Mouse (Mus musculus) frontal cortex, postnatal 25 days (tissue): ENCODE measurements around the gene Oaf.

ENCODE experiments used
- DNase-seq, 2 experiments: peaks; one replicate each; pipeline ENCODE4 v3.0.0; 2022; ENCODE audit warnings: low spot score in 2 of 2

The Oaf gene

GRCm38 (mm10) chr9:43245801-43246570 is 6.3 kb upstream of the Oaf start:
- DNase-seq: no peak

GRCm38 (mm10) chr9:43242432-43242831 is 2.7 kb upstream of the Oaf start:
- DNase-seq: no peak

- DNase-seq: no peak
Measured at GRCm38 (mm10) chr9:43241970-43242369, 2.3 kb upstream of the Oaf start.

DNA sequence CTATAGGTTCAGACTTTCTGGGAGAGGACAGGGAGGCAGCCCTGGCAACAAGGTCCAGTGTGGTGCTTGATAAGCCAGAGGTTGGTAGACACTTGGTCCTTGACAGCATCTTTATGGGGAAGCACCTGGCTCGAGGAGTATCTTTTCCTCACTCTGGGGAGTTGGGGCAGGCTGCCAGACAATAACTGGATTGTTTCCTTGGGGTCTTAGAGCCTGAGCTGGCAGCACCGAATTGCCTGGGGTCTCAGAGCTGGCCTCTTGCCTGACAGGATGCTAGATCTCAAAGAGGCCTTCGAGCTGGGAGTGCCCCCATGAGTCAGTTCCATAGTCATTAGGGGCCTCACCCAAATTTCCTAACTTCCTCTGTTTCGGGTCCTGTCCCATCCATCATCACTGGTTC is 1.6 kb upstream of the Oaf start:
- no peak for DNase-seq

- no peak for DNase-seq
Measured at GRCm38 (mm10) chr9:43240594-43240900, 836 bp upstream of the Oaf start.

- no peak for DNase-seq
Measured at GRCm38 (mm10) chr9:43238631-43239545, 823 bp downstream of the Oaf start.

DNA sequence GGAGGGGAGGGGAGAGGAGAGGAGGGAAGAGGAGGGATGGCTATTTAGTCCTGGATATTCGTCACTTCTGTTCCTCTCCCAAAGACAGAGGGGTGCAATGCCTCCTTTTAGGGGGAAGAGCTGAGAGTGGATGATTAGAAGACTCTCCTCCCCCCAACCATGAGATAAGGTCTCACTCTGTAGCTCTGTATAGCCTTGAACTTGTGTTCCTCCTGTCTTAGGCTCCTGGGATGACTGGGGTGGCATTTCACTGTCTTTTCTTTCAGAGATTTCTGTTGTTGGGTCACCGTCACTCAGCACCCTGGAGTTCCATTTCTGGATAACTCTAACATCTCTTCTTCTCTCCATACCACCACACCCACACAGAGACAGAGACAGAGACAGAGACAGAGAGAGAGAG is 1.5 kb downstream of the Oaf start:
- DNase-seq: no peak

GRCm38 (mm10) chr9:43237111-43237775 is 2.5 kb downstream of the Oaf start:
- DNase-seq: no peak

DNA sequence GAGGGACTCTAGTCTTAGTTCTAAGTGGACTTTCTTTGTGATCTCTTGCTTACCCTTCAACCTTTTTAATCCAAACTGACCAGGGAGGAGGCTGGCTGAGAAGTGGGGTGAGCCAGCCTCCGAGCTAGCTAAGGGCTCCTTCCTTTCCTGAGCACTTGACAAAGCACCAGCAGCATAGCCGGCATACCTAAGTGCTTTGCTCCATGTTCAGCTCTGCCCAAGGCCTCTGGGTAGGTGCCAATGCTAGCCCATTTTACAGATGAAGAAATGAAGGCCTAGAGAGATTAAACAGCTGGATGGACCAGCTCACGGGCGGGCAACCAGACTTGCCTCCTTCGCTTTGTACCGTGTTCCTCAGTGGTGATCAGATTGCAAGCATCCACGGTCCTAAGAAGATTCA is 3.1 kb downstream of the Oaf start:
- DNase-seq: no peak

DNA sequence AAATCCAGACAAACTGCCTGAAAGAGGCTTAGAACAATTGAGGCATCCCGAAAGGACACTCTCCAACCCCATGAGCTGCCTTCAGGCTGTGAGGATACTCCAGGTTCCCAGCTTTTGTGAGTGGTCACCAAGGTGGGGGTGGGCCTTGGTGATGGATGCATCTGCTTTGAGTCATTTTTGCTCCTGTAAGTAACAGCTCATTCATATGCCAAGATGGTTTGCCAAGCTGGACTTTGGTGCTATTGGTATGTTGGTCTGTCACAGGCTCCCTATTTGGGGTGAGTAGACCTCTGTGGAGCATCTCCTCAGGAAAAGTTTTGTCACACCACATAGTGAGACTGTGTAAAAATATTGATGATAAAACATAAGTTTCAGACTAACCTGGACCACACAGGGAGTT is 3.6 kb downstream of the Oaf start:
- no peak for DNase-seq

DNA sequence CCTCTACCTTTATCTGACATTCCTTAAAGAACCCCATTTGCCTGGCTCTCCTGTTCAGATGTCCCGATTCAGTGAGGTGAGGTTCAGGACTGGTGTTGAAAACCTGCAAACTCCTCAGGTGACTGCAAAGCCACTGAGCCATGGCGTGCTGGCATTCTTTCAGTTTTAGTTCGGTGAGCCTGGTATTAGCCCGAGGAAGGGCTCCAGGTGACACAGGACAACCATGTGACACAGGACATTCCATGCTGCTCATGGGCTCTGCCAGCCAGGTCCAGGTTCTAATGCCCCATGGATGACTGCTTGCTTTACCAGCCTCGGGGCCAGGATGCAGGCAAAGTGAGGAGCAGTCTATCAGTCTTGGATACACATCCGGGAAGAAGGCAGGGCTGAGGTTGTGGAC is 4.4 kb downstream of the Oaf start:
- DNase-seq: no peak

DNA sequence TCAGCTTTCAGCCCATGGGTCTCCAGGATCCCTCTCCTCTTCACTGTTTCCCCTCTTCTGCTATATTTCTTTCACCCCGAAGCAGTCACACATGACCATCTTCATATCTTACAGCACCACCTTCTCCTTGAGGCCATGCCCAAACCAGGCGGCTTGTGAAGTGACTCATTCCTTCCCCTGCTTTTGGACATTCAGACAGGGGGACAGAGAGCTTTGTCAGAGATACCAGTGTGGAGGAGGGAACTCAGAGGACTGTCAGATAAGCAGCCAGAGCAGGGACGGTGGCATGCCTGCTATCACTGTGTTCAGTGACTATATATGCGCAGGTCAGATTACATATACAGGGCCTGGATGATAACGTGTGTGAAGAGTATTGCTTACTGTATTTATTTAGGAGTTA is 5.2 kb downstream of the Oaf start:
- DNase-seq: no peak

- DNase-seq: no peak
Measured at GRCm38 (mm10) chr9:43233515-43233914, 6.2 kb downstream of the Oaf start.

DNA sequence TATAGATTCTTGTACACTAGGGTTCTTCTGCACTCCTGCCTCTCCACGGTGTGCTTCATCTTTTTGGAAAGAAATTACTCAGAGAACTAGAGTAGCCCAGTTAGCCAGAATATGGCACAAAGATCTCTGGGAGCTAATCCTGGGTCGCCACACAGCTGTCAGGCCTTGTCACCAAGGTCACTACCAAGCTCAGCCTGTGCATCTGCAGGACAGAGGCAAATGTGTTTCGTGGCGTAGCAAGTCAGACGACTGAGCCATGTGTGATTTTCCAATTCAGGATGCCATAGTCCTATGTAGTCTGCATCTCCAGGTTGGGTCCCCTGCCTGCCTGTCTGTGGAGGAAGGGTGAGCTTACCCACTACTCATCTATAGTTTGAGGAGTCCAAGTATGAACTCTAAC is 6.7 kb downstream of the Oaf start:
- DNase-seq: no peak

- no peak for DNase-seq
Measured at GRCm38 (mm10) chr9:43232286-43232685, 7.4 kb downstream of the Oaf start.

DNA sequence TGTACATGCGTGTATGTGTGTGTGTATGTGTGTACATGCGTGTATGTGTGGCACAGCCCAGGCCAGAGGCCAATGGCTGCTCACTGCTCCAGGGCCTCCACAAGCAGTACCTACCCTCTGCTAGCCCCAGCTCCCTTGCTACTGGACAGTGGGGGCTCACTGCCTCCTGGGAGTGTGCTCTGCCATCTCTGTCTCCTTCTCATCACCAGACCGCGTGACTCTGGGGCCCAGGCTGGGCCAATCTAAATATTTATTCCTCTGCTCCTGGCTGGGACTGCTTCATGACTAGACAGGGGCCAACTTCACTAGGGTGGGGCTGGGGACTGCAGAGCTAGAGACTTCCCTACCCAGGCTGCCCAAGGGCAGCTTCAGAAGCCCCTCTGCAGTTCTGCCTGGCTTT is 7.9 kb downstream of the Oaf start:
- DNase-seq: no peak

DNA sequence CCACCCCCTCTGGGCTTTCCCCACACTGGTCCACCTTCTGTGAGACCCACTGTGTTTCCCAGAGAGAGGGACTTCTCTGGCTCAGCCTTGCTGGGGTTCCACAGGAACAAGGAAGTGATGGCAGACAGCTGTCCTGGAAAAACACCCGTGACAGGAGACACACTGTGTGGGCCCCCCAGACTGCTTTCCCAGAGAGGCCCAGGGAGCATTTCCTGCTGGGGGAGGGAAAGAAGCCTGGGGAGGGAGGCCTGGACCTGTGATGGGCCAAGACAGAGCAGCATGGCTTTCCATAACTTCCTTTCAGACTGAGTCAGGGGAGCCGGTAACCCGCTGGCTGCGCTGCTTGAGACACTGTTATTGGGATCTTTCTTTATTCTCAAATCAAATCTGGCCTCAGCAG is 8.8 kb downstream of the Oaf start:
- DNase-seq: no peak

GRCm38 (mm10) chr9:43229962-43230361 is 9.7 kb downstream of the Oaf start:
- DNase-seq: no peak

DNA sequence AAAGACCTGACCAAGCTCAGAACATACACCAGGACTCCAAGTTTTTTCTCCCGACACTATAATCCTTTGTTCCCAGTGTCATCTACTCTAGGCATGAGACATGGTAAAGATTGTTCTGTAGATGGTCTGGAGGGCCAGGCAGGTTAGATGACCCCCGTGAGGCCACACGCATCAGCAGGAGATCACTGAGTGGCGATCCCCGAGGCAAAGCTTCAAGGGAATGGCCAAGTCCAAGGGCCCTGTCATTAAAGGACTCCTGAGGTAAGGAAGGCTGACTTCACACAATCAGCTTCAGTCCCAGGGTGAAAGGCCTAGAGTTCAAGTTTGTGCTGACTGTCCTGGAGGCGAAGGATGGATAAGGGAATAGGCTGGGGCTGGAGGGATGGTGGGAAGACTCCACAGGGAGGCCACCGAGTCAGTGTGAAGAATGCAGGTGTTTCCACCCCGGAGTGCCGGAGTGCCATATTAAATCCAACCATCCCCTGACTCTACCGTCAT is 10.3 kb downstream of the Oaf start:
- no peak for DNase-seq

DNA sequence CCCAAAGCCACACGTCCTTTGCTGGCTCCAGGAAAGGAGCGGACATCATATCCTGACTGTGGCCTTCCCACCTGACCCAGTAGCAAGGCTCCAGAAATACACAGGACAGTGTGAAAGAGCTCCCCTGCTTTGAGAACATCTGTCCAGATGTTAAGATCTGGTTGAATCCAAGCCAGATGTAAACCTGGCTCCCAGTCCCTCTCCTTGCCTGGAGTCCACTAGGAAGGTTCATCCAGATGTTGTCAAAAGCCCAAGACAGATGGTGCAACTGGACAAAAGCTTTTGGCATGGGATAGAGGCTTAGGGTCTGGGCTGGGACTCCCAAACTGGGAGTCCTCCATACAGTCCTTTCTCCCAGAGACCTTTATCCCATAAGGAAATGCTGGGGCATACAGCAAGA is 11.0 kb downstream of the Oaf start:
- no peak for DNase-seq

DNA sequence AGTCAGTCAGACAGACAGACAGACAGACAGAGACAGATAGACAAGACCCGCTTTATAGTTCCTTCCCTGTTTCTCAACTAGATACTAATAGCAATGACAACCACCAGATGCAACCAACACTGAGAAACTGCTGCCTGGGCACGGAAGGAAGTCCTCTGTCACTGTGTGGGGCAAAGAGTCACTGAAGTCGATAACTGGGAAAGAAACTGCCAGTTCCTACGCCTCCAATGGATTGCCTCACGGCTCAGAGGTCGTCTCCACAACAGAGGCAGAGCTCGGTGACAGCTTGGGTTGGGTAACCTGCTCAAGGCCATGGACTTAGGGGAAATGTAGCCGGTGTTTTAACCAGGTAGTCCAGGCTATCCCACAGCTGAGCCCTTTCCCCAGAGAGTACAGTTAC is 12.1 kb downstream of the Oaf start:
- DNase-seq: no peak

DNA sequence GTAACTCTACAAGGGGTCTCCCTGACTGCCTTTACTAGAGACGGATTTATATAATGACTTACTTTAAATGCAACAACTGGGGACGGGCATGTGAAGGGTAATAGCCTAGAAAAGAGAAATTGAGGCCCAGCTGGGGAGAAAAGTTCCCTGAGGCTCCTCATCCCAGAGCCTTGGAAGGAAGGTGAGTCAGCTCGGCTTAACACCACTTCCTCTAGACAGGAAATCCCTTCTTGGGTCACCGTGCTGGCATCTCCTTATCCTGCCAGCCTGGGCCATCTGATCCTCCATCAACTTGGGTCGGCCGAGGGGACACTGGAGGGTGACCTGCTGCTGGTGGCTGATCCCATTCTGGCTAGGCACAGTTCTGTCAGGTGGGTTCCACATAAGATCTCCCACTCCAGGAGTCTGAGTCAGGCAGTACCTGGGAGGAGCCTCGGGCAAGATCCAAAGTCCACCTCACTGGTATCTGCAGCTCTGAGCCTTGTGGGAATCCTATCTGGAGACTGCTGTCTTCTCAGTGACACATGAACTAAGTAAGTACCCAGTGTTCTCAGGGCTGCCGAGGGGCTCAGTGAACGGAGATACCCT is 13.0 kb downstream of the Oaf start:
- no peak for DNase-seq
